Mouse (Mus musculus) cerebellum, adult 2 months (tissue): Measurements from ENCODE around the gene Bmp3.

Source experiments
- CTCF ChIP-seq: fragments of 200-500 bp; IDR thresholded peaks from 2 replicates; pipeline ENCODE4 v1.5.1; 2011; ENCODE audit warnings: low read depth, mild to moderate bottlenecking, control low read depth, low read length, moderate library complexity, borderline replicate concordance; ENCODE audit not compliant: insufficient read depth
- POLR2A ChIP-seq: fragments of 200-500 bp; IDR thresholded peaks from 2 replicates; pipeline ENCODE4 v1.6.1; 2011; ENCODE audit warnings: low read length, control low read depth, borderline replicate concordance; ENCODE audit not compliant: insufficient read depth

GRCm38 (mm10) chr5:98876056-98876455 is 21.8 kb downstream of the Bmp3 start:
- TF ChIP-seq POLR2A (no peak), CTCF (no peak)
